8 mouse cellular contexts compared by ENCODE assay signal in genomic region chr4:147406735-147407462, GRCm38 (mm10). TPM values are rescaled to one million over a fixed set of nuclear protein-coding genes. Genes with fewer than 3 reads are reported as not detected.
DNase-seq lines count a peak whose midpoint lies in the region; ATAC-seq and TF ChIP-seq lines count a peak whose summit lies in the region.

No protein-coding gene starts in this region.

- TF ChIP-seq POLR2A in bone marrow, adult 2 months (IDR thresholded peaks at IDR 0.05; ENCODE audit: borderline replicate concordance, control insufficient read depth, low read depth, low read length): no peak

- H3K4me1 ChIP-seq in kidney, embryonic 14.5 days (ENCODE audit: control insufficient read depth, insufficient read depth, low read length): no peaks in the 10 kb centered on the region
- no peaks in the 10 kb centered on the region for H3K4me1 ChIP-seq in bone marrow, adult 2 months (ENCODE audit: control insufficient read depth, insufficient read depth, low read length)
- H3K4me1 ChIP-seq in forebrain, embryonic 14.5 days (ENCODE audit: control insufficient read depth, insufficient read depth, low read length): no peaks in the 10 kb centered on the region
- no peaks in the 10 kb centered on the region for H3K4me1 ChIP-seq in limb, embryonic 10.5 days
- H3K4me1 ChIP-seq in neural tube, embryonic 12.5 days: no peaks in the 10 kb centered on the region

- 1% methylated on average over 36 of the region's 75 CpGs for WGBS in kidney, embryonic 14.5 days
- WGBS in bone marrow, adult 2 months: 1% methylated on average over 51 of the region's 75 CpGs
- WGBS in forebrain, embryonic 14.5 days: 0% methylated on average over 20 of the region's 75 CpGs
- under 1% methylated on average over 62 of the region's 75 CpGs for WGBS in limb, embryonic 10.5 days
- WGBS in neural tube, embryonic 12.5 days: 2% methylated on average over 44 of the region's 75 CpGs

- no peak for TF ChIP-seq CTCF in bone marrow, adult 2 months (IDR thresholded peaks at IDR 0.05; ENCODE audit: control insufficient read depth, insufficient read depth, low read length)

- peak overlapping the region; percentile 66 for H3K4me2 ChIP-seq in kidney, embryonic 14.5 days (replicated peaks; ENCODE audit: low read depth, low read length)
- peak overlapping the region; percentile 54 for H3K4me2 ChIP-seq in forebrain, embryonic 14.5 days (ENCODE audit: low read length)
- peak overlapping the region; percentile 64 for H3K4me2 ChIP-seq in neural tube, embryonic 12.5 days (replicated peaks)

- H3K27me3 ChIP-seq in kidney, embryonic 14.5 days (ENCODE audit: control insufficient read depth, insufficient read depth, low read length): no peaks in the 10 kb centered on the region
- no peaks in the 10 kb centered on the region for H3K27me3 ChIP-seq in forebrain, embryonic 14.5 days (replicated peaks; ENCODE audit: control insufficient read depth, insufficient read depth, low read length)
- no peaks in the 10 kb centered on the region for H3K27me3 ChIP-seq in limb, embryonic 10.5 days (ENCODE audit: low read depth, poor library complexity, severe bottlenecking)
- no peaks in the 10 kb centered on the region for H3K27me3 ChIP-seq in neural tube, embryonic 12.5 days (replicated peaks)

- peak; percentile 95 for ATAC-seq in kidney, embryonic 14.5 days (ENCODE audit: low FRiP score, low TSS enrichment)
- peak; percentile 96 for ATAC-seq in forebrain, embryonic 14.5 days
- ATAC-seq in neural tube, embryonic 12.5 days (ENCODE audit: low FRiP score, low read depth): peak; percentile 92
- no peak for ATAC-seq in inflammation-experienced regulatory T-cells, adult 6 months

- H3K9ac ChIP-seq in kidney, embryonic 14.5 days (ENCODE audit: low read depth, low read length): peak overlapping the region; percentile 70
- peak overlapping the region; percentile 63 for H3K9ac ChIP-seq in forebrain, embryonic 14.5 days (ENCODE audit: low read length)
- H3K9ac ChIP-seq in neural tube, embryonic 12.5 days: peak overlapping the region; percentile 58

- H3K9me3 ChIP-seq in kidney, embryonic 14.5 days (ENCODE audit: control insufficient read depth, low read length): peaks cover 36% of the 10 kb centered on the region
- peaks cover 28% of the 10 kb centered on the region for H3K9me3 ChIP-seq in forebrain, embryonic 14.5 days (replicated peaks; ENCODE audit: control insufficient read depth, low read length)
- H3K9me3 ChIP-seq in limb, embryonic 10.5 days (replicated peaks): peaks cover 33% of the 10 kb centered on the region
- H3K9me3 ChIP-seq in neural tube, embryonic 12.5 days: peaks cover 51% of the 10 kb centered on the region

- 0 out of 2 replicates have a peak overlapping the region, but pooled peaks have one; percentile 4 for H3K27ac ChIP-seq in kidney, embryonic 14.5 days (ENCODE audit: low read depth, low read length)
- H3K27ac ChIP-seq in bone marrow, adult 2 months (ENCODE audit: control insufficient read depth, insufficient read depth, low read depth, low read length, poor library complexity): no peak overlapping the region; the same call in 1 of the 2 replicates
- H3K27ac ChIP-seq in forebrain, embryonic 14.5 days (ENCODE audit: low read depth, low read length): no peak overlapping the region
- H3K27ac ChIP-seq in limb, embryonic 10.5 days: peak overlapping the region; percentile 88
- H3K27ac ChIP-seq in neural tube, embryonic 12.5 days: no peak overlapping the region

- H3K4me3 ChIP-seq in kidney, embryonic 14.5 days (ENCODE audit: low read length): peak overlapping the region; percentile 40
- H3K4me3 ChIP-seq in bone marrow, adult 2 months (replicated peaks; ENCODE audit: control insufficient read depth, low read depth, low read length): peak overlapping the region; percentile 16
- peak overlapping the region; percentile 34 for H3K4me3 ChIP-seq in forebrain, embryonic 14.5 days (ENCODE audit: low read depth, low read length)
- peak overlapping the region; percentile 55 for H3K4me3 ChIP-seq in limb, embryonic 10.5 days
- peak overlapping the region; percentile 46 for H3K4me3 ChIP-seq in neural tube, embryonic 12.5 days

- no peaks in the 10 kb centered on the region for H3K36me3 ChIP-seq in kidney, embryonic 14.5 days (ENCODE audit: control insufficient read depth, insufficient read depth, low read length)
- H3K36me3 ChIP-seq in forebrain, embryonic 14.5 days (ENCODE audit: control insufficient read depth, insufficient read depth, low read length): no peaks in the 10 kb centered on the region
- peaks cover 19% of the 10 kb centered on the region for H3K36me3 ChIP-seq in limb, embryonic 10.5 days
- H3K36me3 ChIP-seq in neural tube, embryonic 12.5 days: peaks cover 6% of the 10 kb centered on the region

- DNase-seq in kidney, adult 11 months: no peak
- peak; percentile 46 for DNase-seq in forebrain, embryonic 14.5 days (ENCODE audit: low spot score)
- DNase-seq in limb, embryonic 10.5 days (ENCODE audit: low spot score): peak; percentile 83
- DNase-seq in left cerebral cortex, adult 11 months (ENCODE audit: low spot score): no peak

RNA-seq across cellular contexts. Expression of gene Zfp978, which starts 45.8 kb away (rescaled TPM):
- polyA plus RNA-seq in kidney, embryonic 14.5 days (2014; fragmentation: Nextera tagmentation; extraction: Ambion mirVana): 0.27 TPM in 1 of 2 replicates, not detected in the other
- 10.5 TPM in 1 of 2 replicates, not detected in the other for polyA plus RNA-seq in bone marrow, adult 2 months (2011; ENCODE audit: insufficient read depth, insufficient read length, low replicate concordance, missing spikeins)
- not detected in 2 replicates for polyA plus RNA-seq in forebrain, embryonic 14.5 days (2014; fragmentation: Nextera tagmentation; extraction: Ambion mirVana)
- 0.15 TPM in 1 of 2 replicates, not detected in the other for polyA plus RNA-seq in limb, embryonic 10.5 days (2016; fragmentation: Nextera tagmentation; extraction: Ambion mirVana)
- 0.28 TPM in 1 of 2 replicates, not detected in the other for polyA plus RNA-seq in neural tube, embryonic 12.5 days (2016; fragmentation: Nextera tagmentation; extraction: Ambion mirVana)
- polyA plus RNA-seq in inflammation-experienced regulatory T-cells, adult 6 months (2017; shearing (Covaris generic)): not detected

Comparison
In these comparisons a context has a peak if more than half of its experiments do, and no peak if none do; other contexts are left out.
1. H3K27ac ChIP-seq: peak in kidney, embryonic 14.5 days (single experiment) and limb, embryonic 10.5 days (single experiment); none in bone marrow, adult 2 months (single experiment), forebrain, embryonic 14.5 days (single experiment) and neural tube, embryonic 12.5 days (single experiment).
2. DNase-seq: peak in forebrain, embryonic 14.5 days (single experiment) and limb, embryonic 10.5 days (single experiment); none in kidney, adult 11 months (single experiment) and left cerebral cortex, adult 11 months (single experiment).
3. Peak in every context shown above with its lines, with median percentiles within 50 percentile points of each other: H3K4me2 ChIP-seq, H3K4me3 ChIP-seq and H3K9ac ChIP-seq.